Mouse (Mus musculus): ENCODE results near the gene Zfp280c. TPM values are rescaled to one million over a fixed set of nuclear protein-coding genes. Genes with fewer than 3 reads are reported as not detected.

Zfp280c gene
- 24.8 TPM for polyA plus RNA-seq (2014; fragmentation: Illumina TruSeq; extraction: RNeasy Lipid Tissue Mini Kit (QIAGEN cat#74804); ENCODE audit: low read depth, low replicate concordance)

GRCm38 (mm10) chrX:48594099-48594760 lies at the start of gene Zfp280c:
Zfp280c (minus strand) TSS chrX:48594504.

DNA sequence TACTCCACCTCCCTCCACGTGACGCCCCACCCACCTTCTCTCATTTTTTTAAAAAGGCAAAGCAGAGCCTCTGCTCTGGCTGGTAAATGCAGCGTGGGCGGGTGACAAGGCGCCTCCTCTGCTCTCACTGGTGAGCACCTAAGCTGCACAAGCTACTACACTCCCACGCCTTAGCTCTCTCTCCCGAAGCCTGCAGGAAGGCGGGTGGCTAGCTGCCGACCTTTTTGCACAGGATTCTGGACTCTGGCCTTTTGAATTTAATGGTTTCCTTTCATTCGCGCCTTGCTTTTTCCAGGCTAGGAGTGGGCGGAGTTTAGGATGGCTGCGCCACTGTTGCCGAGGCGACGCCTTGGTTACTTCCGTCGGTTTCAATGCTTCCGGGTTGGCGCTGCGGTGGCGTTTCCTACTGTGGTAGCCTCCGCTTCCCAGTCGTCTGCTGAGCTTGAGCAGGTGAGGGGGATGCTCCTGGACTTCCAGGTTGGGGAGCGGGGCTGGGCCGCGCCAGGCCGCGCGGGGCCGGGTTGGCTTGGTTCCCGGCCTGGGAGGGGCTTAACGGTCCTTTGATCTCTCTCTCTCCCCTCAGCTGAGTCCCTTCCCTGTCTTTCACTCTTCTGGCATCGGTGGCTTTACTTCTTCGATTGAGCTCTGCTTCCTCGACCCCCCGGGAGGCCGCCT lies 29.2 kb upstream of the Zfp280c start, which contains the start of gene Slc25a14:
Gene Slc25a14 (plus strand): TSS at position 35 of the 675 bp plus-strand sequence.

GRCm38 (mm10) chrX:48518808-48519548 lies 75.3 kb downstream of the Zfp280c start, which contains the start of gene Rab33a:
Rab33a (plus strand) TSS chrX:48519285.

DNA sequence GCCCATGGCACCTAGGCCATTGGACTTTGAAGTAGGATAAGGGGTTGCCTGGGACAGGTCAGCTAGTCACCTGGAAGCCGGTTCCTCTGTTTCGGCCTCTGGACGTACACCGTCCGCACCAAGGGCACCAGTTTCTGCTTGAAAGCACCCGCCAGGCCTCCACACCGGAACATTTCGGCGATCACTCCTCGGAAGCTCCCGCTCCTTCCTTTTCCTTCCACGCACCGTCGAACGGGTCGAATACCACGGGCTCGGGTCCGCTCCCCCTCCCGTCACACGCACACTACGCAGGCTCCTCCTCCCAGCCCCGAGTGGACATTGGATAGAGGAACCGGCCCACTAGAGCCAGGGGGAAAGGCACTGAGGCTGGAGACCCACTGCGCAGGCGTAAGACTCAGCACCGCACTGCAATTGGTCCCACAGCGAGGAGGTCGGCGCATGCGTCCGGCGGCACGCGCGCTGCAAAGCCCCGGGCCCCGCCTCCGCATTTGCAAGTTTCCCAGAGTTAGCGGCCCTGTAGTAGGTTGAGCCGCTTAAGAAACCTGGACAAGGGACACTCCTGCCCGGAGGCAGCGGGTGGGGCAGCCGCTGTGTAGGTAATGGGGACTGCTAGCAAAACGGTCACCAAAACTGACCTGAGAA lies 81.0 kb downstream of the Zfp280c start, which contains the start of gene Aifm1:
Gene Aifm1 (minus strand): TSS at position 398 of the 642 bp plus-strand sequence.

Other genes with a start within 250 kb of the Zfp280c start
- 8.5 TPM for gene Elf4, start 131.4 kb downstream of the Zfp280c start, polyA plus RNA-seq (2014; fragmentation: Illumina TruSeq; extraction: RNeasy Lipid Tissue Mini Kit (QIAGEN cat#74804); ENCODE audit: low read depth, low replicate concordance)
- 316 TPM for gene Aifm1, start 80.9 kb downstream of the Zfp280c start, polyA plus RNA-seq (2014; fragmentation: Illumina TruSeq; extraction: RNeasy Lipid Tissue Mini Kit (QIAGEN cat#74804); ENCODE audit: low read depth, low replicate concordance)
- 10.6 TPM for gene Rab33a, start 75.2 kb downstream of the Zfp280c start, polyA plus RNA-seq (2014; fragmentation: Illumina TruSeq; extraction: RNeasy Lipid Tissue Mini Kit (QIAGEN cat#74804); ENCODE audit: low read depth, low replicate concordance)
- 35.0 TPM for gene Slc25a14, start 28.9 kb upstream of the Zfp280c start, polyA plus RNA-seq (2014; fragmentation: Illumina TruSeq; extraction: RNeasy Lipid Tissue Mini Kit (QIAGEN cat#74804); ENCODE audit: low read depth, low replicate concordance)
- not detected for gene Gpr119, start 80.0 kb upstream of the Zfp280c start, polyA plus RNA-seq (2014; fragmentation: Illumina TruSeq; extraction: RNeasy Lipid Tissue Mini Kit (QIAGEN cat#74804); ENCODE audit: low read depth, low replicate concordance)
- gene Rbmx2, start 100.5 kb upstream of the Zfp280c start, polyA plus RNA-seq (2014; fragmentation: Illumina TruSeq; extraction: RNeasy Lipid Tissue Mini Kit (QIAGEN cat#74804); ENCODE audit: low read depth, low replicate concordance), result 7.3 TPM